Mouse (Mus musculus) lung, postnatal 10 days (tissue): ENCODE results near the gene Olfr988.
"Not testable (repeated sequence)": the region's sequence is repeated elsewhere in the genome, so short reads cannot be mapped to it uniquely, and the experiment has no call there.

Experiments
- DNase-seq: peaks from one replicate; pipeline ENCODE4 v3.0.0; 2021

Olfr988 gene

DNA sequence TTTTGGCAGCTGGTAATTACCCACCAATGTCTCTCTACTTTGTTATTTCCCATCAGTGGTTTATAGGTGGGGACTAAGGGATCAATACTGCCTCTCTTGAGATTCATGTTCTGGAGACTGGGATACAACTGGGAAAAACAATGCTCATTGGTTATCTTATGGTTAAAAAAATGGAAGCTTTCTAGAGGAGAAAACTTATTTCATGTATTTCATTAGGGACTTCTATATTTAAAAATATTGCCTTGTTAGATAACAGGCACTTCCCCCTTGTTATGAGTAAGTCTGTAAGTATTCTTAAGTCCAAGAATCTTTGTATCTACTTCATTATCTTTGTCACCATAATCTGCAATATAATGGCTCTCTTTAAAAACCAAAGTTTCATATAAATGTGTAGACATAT lies at the start of gene Olfr988:
Olfr988 (minus strand) TSS at position 101 of the 400 bp plus-strand sequence.
- not testable (repeated sequence) for DNase-seq

GRCm38 (mm10) chr2:85409369-85409768 lies 46.3 kb upstream of the Olfr988 start, which contains the start of gene Olfr992:
TSS of gene Olfr992 (minus strand) at chr2:85409469.
- DNase-seq, result no peak

GRCm38 (mm10) chr2:85339972-85340371 lies 23.1 kb downstream of the Olfr988 start:
- DNase-seq, result no peak

DNA sequence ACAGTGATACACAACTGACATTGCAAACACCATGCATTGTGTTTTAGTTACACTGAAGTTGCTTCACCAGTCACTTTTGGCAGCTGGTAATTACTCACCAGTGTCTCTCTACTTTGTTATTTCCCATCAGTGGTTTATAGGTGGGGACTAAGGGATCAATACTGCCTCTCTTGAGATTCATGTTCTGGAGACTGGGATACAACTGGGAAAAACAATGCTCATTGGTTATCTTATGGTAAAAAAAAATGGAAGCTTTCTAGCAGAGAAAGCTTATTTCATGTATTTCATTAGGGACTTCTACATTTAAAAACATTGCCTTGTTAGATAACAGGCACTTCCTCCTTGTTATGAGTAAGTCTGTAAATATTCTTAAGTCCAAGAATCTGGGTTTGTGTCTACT lies 23.8 kb downstream of the Olfr988 start, which contains the start of gene Olfr987:
Olfr987 (minus strand) TSS at position 101 of the 400 bp plus-strand sequence.
- DNase-seq, result not testable (repeated sequence)

DNA sequence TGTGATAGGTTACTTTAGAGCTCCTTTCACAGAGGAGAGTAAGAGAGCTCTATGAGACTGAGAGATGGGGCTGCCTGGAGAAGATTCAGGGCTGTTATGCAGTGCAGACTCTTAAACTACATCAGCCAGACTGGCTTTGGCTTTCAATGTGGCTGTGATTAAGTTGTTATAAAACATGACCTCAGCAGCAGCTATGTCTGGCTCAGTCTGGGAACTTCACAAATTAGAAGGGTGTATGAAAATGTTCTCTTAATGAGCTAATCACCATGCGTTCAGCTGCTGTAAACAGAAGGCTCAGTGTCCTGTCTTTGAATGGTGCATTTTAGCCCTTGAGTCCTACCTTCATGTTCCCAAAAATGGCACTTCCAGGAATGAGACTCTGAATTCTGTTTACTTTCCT lies 43.9 kb downstream of the Olfr988 start:
- DNase-seq, result no peak
